Mouse (Mus musculus): ENCODE data around the gene Rsc1a1.

DNA sequence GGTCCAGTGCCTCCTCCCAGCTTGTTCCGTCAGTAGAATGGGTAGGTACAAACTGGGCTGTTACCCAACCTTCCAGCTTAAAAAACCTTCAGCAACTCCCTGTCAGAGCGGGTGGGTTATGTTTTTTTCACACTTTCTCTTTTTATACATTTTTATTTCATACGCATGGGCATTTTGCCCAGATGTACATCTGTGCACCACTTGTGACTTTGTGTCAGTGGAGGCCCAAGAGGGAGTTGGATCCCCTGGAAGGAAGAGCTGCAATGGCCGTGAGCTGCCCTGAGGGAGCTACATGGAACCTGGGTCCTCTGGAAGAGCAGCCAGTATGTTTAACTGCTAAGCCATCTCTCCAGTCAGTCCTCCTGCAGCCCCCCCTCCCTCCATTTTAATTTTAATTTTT, 14.0 kb downstream of the Rsc1a1 start:
- TF ChIP-seq POLR2A (IDR thresholded peaks at IDR 0.05; ENCODE audit: borderline replicate concordance, control insufficient read depth, low read depth, low read length) = no peak
- no peak for TF ChIP-seq CTCF (IDR thresholded peaks at IDR 0.05; ENCODE audit: control insufficient read depth, insufficient read depth, low read length)

All from bone marrow, adult 2 months (tissue).